Mouse (Mus musculus) megakaryocyte, embryonic 14.5 days (primary cell): ENCODE measurements around the gene Ski.

ENCODE experiments used
- FLI1 ChIP-seq: IDR thresholded peaks from 2 replicates; pipeline ENCODE4 v1.6.1; 2012; ENCODE audit warnings: low read length, inconsistent platforms, mixed read lengths
- GATA1 ChIP-seq: IDR thresholded peaks from 3 replicates; pipeline ENCODE4 v1.6.1; 2012; ENCODE audit warnings: mixed read lengths, low read length, inconsistent platforms, borderline replicate concordance

DNA sequence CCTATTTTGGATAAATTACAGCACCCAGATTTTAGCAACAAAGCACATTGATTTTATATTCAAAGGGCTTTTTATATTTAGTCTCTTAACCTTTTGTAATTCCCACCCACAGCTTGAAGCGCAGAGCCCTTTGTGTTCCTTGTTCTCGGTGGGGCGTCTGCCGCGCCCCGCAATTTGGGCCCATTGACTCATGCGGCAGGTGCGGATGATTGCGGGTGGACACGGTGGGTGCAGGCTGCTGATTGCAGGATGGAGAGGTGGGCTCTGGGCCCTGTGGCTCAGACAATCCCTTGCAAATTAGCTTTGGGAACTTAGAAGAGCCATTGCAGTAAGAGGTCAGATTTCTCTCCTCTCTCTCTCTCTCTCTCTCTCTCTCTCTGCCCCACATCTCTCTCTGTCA is 104.1 kb downstream of the Ski start:
- TF ChIP-seq GATA1 (no peak), FLI1 (no peak)
